Mouse (Mus musculus) testis, adult 2 months (tissue): ENCODE data around the gene Banp.

Experiments
- CTCF ChIP-seq: fragments of 200-500 bp; IDR thresholded peaks from 2 replicates; pipeline ENCODE4 v1.5.1; 2012; ENCODE audit warnings: low read depth, mild to moderate bottlenecking, inconsistent platforms, low read length, moderate library complexity; ENCODE audit not compliant: control insufficient read depth, insufficient read depth, insufficient replicate concordance
- POLR2A ChIP-seq: fragments of 200-500 bp; IDR thresholded peaks from 2 replicates; pipeline ENCODE4 v1.6.1; 2012; ENCODE audit warnings: low read depth, mild to moderate bottlenecking, inconsistent platforms, low read length, moderate library complexity; ENCODE audit not compliant: control insufficient read depth

DNA sequence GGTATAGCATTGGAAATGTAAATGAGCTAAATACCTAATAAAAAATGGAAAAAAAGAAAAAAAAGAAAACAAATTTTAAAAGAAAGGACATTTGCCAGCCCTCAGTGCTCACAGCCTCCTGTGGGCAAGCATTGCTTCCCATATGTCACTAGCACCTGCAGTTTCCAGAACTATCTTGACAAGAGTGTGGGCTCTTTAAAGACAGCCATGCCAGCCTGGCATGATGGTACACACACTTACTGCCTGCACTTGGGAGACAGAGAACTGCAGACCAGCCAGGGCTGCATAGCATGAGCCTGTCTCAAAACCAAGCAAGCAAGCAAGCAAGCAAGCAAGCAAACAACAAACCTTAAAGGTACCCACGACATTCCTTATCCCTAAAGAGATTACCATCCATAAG lies 44.1 kb upstream of the Banp start:
- TF ChIP-seq CTCF = no peak
- no peak for TF ChIP-seq POLR2A
